Mouse (Mus musculus): ENCODE results near the gene Slc13a5.

Gene Slc13a5

GRCm38 (mm10) chr11:72266960-72267560 lies at the start of gene Slc13a5:
Gene Slc13a5 (minus strand): TSS chr11:72267222.
- DNase-seq (ENCODE audit: low spot score) = peak; percentile 52

- DNase-seq (ENCODE audit: low spot score) = peak; percentile 10
Observed at GRCm38 (mm10) chr11:72314151-72314895, 47.3 kb upstream of the Slc13a5 start, which contains the start of gene Fbxo39. Gene Fbxo39 (plus strand): TSS chr11:72314444.

- no peak for DNase-seq (ENCODE audit: low spot score)
Observed at GRCm38 (mm10) chr11:72311355-72312001, 44.5 kb upstream of the Slc13a5 start.

GRCm38 (mm10) chr11:72310491-72310890 lies 43.5 kb upstream of the Slc13a5 start:
- DNase-seq (ENCODE audit: low spot score) = no peak

- DNase-seq (ENCODE audit: low spot score) = no peak
Observed at GRCm38 (mm10) chr11:72308982-72309381, 42.0 kb upstream of the Slc13a5 start.

- DNase-seq (ENCODE audit: low spot score) = no peak
Observed at GRCm38 (mm10) chr11:72307461-72307860, 40.4 kb upstream of the Slc13a5 start.

GRCm38 (mm10) chr11:72302230-72302629 lies 35.2 kb upstream of the Slc13a5 start:
- DNase-seq (ENCODE audit: low spot score) = no peak

- peak; percentile 3 for DNase-seq (ENCODE audit: low spot score)
Observed at GRCm38 (mm10) chr11:72301334-72301733, 34.3 kb upstream of the Slc13a5 start, which contains the start of gene Xaf1. Gene Xaf1 (plus strand): TSS chr11:72301629.

- DNase-seq (ENCODE audit: low spot score) = no peak
Observed at GRCm38 (mm10) chr11:72293116-72293515, 26.1 kb upstream of the Slc13a5 start.

- no peak for DNase-seq (ENCODE audit: low spot score)
Observed at GRCm38 (mm10) chr11:72287543-72287942, 20.5 kb upstream of the Slc13a5 start.

- DNase-seq (ENCODE audit: low spot score) = no peak
Observed at GRCm38 (mm10) chr11:72287126-72287525, 20.1 kb upstream of the Slc13a5 start.

GRCm38 (mm10) chr11:72286651-72287050 lies 19.6 kb upstream of the Slc13a5 start:
- DNase-seq (ENCODE audit: low spot score) = no peak

GRCm38 (mm10) chr11:72285971-72286480 lies 19.0 kb upstream of the Slc13a5 start:
- no peak for DNase-seq (ENCODE audit: low spot score)

- DNase-seq (ENCODE audit: low spot score) = no peak
Observed at GRCm38 (mm10) chr11:72284532-72285182, 17.6 kb upstream of the Slc13a5 start.

- DNase-seq (ENCODE audit: low spot score) = no peak
Observed at GRCm38 (mm10) chr11:72283486-72284224, 16.6 kb upstream of the Slc13a5 start.

- DNase-seq (ENCODE audit: low spot score) = no peak
Observed at GRCm38 (mm10) chr11:72281852-72282400, 14.9 kb upstream of the Slc13a5 start.

- no peak for DNase-seq (ENCODE audit: low spot score)
Observed at GRCm38 (mm10) chr11:72281143-72281851, 14.3 kb upstream of the Slc13a5 start.

- DNase-seq (ENCODE audit: low spot score) = no peak
Observed at GRCm38 (mm10) chr11:72273341-72273740, 6.3 kb upstream of the Slc13a5 start.

GRCm38 (mm10) chr11:72271761-72272160 lies 4.7 kb upstream of the Slc13a5 start:
- no peak for DNase-seq (ENCODE audit: low spot score)

- peak; percentile 81 for DNase-seq (ENCODE audit: low spot score)
Observed at GRCm38 (mm10) chr11:72266207-72266959, 639 bp downstream of the Slc13a5 start.
